Mouse (Mus musculus) megakaryocyte, embryonic 14.5 days (primary cell): ENCODE data around the gene Fam19a1. TPM values are rescaled to one million over a fixed set of nuclear protein-coding genes. Genes with fewer than 3 reads are reported as not detected.

ENCODE experiments used
- H3K27me3 ChIP-seq: replicated peaks from 2 replicates; pipeline ENCODE3; 2012; ENCODE audit warnings: inconsistent platforms
- H3K36me3 ChIP-seq: replicated peaks from 2 replicates; pipeline ENCODE3; 2012; ENCODE audit warnings: low read length, inconsistent platforms, mixed read lengths
- H3K4me1 ChIP-seq: 2 replicates; pipeline ENCODE4 v1.6.1; 2012; ENCODE audit warnings: inconsistent platforms
- H3K4me3 ChIP-seq: replicated peaks from 2 replicates; pipeline ENCODE3; 2012; ENCODE audit warnings: moderate library complexity, mild to moderate bottlenecking, inconsistent platforms
- H3K9me3 ChIP-seq: 2 replicates; pipeline ENCODE4 v1.6.1; 2012; ENCODE audit warnings: inconsistent platforms
- FLI1 ChIP-seq: IDR thresholded peaks from 2 replicates; pipeline ENCODE4 v1.6.1; 2012; ENCODE audit warnings: low read length, inconsistent platforms, mixed read lengths
- GATA1 ChIP-seq: IDR thresholded peaks from 3 replicates; pipeline ENCODE4 v1.6.1; 2012; ENCODE audit warnings: mixed read lengths, low read length, inconsistent platforms, borderline replicate concordance
- polyA plus RNA-seq: library from polyadenylated mRNA; stranded (reverse); fragments of >175 nt; gene quantifications from 2 replicates; pipeline ENCODE4 v1.2.3, GENCODE M21; 2012; ENCODE audit warnings: low replicate concordance; ENCODE audit not compliant: insufficient read depth

Fam19a1 gene
- polyA plus RNA-seq, 1 experiment: not detected

DNA sequence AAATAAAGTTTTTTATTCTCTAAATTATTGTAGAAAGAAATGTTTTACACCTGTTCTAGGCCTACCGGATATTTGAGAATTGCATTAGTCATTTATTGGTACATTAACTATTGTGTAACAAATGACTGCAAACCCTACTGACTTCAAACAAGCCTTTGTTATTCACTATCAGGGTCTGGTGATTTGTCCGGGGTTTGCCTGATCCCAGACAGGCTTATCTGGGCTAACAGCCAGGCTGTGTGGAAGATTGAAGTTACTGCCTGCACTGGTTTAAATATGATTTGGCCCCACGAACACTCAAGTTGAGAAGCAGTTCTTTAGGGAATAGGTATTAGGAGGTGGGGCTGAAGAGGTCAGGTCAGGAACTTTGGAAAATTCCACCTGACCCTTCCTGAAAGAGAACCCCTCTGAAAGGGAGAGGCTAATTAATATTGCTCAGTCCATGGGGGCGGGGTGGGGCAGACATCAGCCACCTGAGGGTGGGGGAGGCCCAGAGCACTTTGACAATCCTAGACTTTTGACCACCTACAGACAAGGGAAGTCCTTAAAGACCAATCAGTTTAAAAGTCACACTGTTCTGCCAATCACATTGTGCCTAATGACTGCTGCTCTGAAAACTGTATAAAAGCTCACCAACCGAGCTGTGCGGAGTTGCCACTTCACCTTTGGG is 344.8 kb downstream of the Fam19a1 start:
- TF ChIP-seq GATA1: no peak
- no peak for TF ChIP-seq FLI1
- no peak overlapping the region for H3K4me3 ChIP-seq
- H3K36me3 ChIP-seq: no peaks in the 10 kb centered on the region
- H3K27me3 ChIP-seq: no peaks in the 10 kb centered on the region
- H3K9me3 ChIP-seq: peaks cover 15% of the 10 kb centered on the region; the same call in 1 of the 2 replicates
- H3K4me1 ChIP-seq: no peaks in the 10 kb centered on the region

DNA sequence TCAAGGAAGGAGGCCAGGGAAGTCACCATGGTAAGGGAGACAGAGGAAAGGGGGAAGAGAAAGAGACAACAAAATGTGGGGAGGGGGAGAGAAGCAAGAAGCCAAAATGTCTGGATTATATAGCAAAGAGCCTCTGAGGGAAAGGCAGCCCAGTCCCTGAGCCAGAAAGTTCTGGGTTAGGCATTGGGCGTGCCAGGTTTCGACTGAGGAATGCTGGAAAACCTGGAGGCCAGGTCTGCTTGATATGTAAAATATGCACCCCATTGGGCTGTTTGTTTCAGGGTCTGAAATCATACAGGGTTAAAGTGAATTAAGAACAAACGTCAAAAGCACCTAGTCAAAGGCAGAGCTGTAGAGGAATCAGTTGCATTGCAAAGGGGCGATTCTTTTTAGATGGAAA is 346.1 kb downstream of the Fam19a1 start:
- Histone ChIP-seq H3K27me3 (no peaks in the 10 kb centered on the region), H3K4me1 (no peaks in the 10 kb centered on the region)
- TF ChIP-seq GATA1 (no peak), FLI1 (no peak)

DNA sequence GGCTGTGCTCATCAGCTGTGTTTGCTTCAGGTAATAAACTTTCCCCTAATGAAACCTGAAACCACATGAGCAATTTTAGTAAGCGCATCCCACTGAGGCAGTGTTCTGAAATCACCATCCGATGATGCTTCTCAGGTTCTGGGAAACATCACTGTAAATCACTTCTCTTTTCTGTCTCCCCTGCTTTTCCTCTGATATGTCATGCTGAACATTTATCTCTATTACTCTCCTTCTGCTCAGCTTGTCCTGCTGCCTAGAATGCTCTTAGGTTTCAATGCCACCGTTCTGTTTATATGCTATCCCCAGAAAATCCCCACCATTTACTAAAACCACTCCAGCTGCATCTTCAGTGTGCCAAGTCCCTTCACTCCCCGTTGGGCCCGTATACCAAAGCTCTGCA is 386.5 kb downstream of the Fam19a1 start:
- H3K36me3 ChIP-seq: no peaks in the 10 kb centered on the region
- no peaks in the 10 kb centered on the region for H3K27me3 ChIP-seq
- H3K9me3 ChIP-seq: 0 out of 2 replicates have a peak, but pooled peaks cover 5% of the 10 kb centered on the region
- H3K4me3 ChIP-seq: no peak overlapping the region
- no peaks in the 10 kb centered on the region for H3K4me1 ChIP-seq
- TF ChIP-seq GATA1 (no peak), FLI1 (no peak)

More for the DNA sequence above, 346.1 kb downstream of the Fam19a1 start:
- Histone ChIP-seq H3K36me3 (no peaks in the 10 kb centered on the region), H3K4me3 (no peak overlapping the region), H3K9me3 (peaks cover 15% of the 10 kb centered on the region; the same call in 1 of the 2 replicates)

DNA sequence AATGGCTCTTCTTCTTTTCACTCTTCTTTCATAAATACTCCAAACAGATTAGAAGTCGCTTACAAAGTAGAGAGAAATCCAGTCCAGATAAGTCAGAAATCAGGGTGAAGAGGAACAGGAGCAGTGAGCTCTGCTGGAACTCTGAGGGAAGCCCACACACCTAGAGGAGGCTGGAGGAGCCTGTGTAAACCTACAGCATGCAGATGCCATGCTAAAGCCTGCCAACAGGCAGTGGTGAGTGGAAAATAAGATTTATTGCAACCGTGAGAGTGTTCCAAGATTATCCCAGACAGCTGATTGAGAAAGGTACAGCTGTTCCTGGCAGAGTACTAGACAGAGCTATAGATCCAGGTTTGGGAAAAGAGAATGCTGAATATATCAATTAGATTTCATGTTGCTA is 428.6 kb downstream of the Fam19a1 start:
- no peak overlapping the region for H3K4me3 ChIP-seq
- H3K4me1 ChIP-seq: no peaks in the 10 kb centered on the region
- H3K36me3 ChIP-seq: no peaks in the 10 kb centered on the region
- TF ChIP-seq FLI1 (no peak), GATA1 (no peak)
- H3K27me3 ChIP-seq: no peaks in the 10 kb centered on the region
- 0 out of 2 replicates have a peak, but pooled peaks cover 3% of the 10 kb centered on the region for H3K9me3 ChIP-seq

DNA sequence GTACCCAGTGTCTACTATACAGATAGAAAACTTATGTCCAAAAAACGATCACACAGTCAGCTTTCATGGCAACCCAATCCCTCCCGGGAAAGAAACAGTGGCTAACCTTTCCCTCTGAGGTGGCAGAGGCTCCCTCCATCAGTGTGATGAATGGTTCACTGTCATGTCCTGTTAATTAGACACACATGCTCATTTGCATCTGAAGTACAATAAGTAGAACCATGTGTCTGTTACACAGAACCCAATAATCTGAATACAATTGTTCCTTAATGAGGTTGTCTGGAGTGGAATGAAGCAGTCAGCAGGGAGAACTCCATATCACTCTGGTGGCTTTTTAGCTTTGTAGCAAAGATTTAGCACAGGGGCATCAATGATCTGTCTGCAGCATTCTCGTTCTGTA is 431.9 kb downstream of the Fam19a1 start:
- Histone ChIP-seq H3K27me3 (no peaks in the 10 kb centered on the region), H3K36me3 (no peaks in the 10 kb centered on the region), H3K9me3 (0 out of 2 replicates have a peak, but pooled peaks cover 5% of the 10 kb centered on the region), H3K4me3 (no peak overlapping the region), H3K4me1 (no peaks in the 10 kb centered on the region)
- TF ChIP-seq GATA1: no peak
- TF ChIP-seq FLI1: no peak

DNA sequence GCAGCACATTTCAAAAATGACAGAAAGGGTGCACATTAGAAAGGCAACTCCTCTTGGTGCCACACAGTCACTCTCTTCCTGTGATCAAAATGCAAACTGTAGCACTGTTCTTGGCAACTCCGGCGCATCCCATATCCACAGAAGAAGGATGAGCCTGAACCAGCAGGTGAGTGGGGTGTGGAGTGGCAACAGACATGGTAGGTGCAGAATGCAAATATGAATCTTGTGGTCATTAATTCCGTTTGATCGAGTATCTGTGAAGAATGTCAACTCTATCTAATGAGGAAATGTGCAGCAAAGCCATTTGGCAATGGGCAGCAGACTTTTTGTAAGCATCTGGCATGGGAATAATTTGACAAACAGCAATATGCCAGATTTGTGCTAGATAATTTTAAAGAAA is 437.5 kb downstream of the Fam19a1 start:
- H3K27me3 ChIP-seq: no peaks in the 10 kb centered on the region
- TF ChIP-seq FLI1 (no peak), GATA1 (no peak)

DNA sequence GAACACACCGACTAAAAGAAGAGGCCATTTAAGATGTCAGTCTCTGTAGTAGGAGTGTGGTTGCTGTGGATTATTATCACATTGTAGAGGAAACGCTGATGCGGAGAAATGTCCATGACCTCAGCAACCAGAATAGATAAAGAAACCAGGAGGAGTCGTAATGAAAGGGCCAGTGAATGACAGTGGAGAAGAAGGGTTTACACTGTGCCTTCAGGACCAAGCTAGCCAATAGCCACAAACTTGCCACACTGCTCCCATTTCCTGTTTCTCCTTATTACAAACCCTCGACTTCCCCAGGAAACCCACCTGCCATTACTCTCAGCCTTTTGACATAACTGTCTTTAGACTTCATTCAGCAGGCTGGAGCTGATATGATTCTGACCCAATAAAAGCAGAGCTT is 465.7 kb downstream of the Fam19a1 start:
- Histone ChIP-seq H3K36me3 (no peaks in the 10 kb centered on the region), H3K4me1 (no peaks in the 10 kb centered on the region), H3K4me3 (no peak overlapping the region), H3K9me3 (peaks cover 3% of the 10 kb centered on the region; the same call in 1 of the 2 replicates), H3K27me3 (no peaks in the 10 kb centered on the region)
- TF ChIP-seq FLI1 (no peak), GATA1 (no peak)

More for the DNA sequence above, 437.5 kb downstream of the Fam19a1 start:
- H3K9me3 ChIP-seq: peaks cover 9% of the 10 kb centered on the region; the same call in 1 of the 2 replicates
- no peaks in the 10 kb centered on the region for H3K4me1 ChIP-seq
- no peaks in the 10 kb centered on the region for H3K36me3 ChIP-seq
- H3K4me3 ChIP-seq: no peak overlapping the region

DNA sequence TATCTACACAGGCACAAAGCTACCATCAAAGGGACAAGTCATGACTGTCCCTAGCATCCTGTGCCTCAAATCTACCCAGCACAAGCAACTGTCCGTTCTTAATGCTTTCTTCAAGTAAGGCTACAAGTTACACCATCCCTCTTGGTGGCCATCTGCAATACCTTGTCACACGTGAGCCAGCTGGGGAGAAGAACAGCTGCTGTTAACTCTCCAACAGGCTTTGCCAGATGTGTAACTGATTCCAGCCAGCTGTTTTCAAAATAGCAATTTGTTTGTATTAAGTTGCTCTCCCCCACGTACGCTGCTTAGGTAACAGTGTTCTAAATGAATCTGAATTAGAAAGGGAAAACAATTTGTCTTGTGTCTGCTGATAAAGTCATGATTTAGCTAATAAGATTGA is 467.8 kb downstream of the Fam19a1 start:
- TF ChIP-seq GATA1: no peak
- no peak for TF ChIP-seq FLI1
- H3K36me3 ChIP-seq: no peaks in the 10 kb centered on the region
- no peaks in the 10 kb centered on the region for H3K4me1 ChIP-seq
- H3K27me3 ChIP-seq: no peaks in the 10 kb centered on the region
- H3K4me3 ChIP-seq: peak overlapping the region; percentile 23
- H3K9me3 ChIP-seq: peaks cover 7% of the 10 kb centered on the region

DNA sequence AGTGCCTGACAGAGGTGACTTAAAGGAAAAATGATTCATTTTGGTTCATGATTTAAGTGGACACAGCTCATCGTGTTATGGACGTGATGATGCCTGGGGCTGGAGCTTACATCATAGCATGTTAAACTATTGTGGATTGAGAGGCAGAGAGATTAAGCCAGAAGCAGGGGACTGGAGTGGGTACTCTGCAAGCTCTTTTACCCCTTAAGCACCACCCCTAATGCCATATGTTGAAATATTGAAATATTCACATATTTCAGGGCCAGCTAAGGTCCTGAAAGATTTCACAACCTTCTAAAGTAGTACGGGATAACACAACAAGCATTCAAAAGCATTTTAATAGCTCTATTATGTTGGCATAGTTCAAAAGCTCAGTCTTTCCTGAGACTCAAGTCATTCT is 468.2 kb downstream of the Fam19a1 start:
- TF ChIP-seq GATA1 (no peak), FLI1 (no peak)
- no peaks in the 10 kb centered on the region for H3K4me1 ChIP-seq

DNA sequence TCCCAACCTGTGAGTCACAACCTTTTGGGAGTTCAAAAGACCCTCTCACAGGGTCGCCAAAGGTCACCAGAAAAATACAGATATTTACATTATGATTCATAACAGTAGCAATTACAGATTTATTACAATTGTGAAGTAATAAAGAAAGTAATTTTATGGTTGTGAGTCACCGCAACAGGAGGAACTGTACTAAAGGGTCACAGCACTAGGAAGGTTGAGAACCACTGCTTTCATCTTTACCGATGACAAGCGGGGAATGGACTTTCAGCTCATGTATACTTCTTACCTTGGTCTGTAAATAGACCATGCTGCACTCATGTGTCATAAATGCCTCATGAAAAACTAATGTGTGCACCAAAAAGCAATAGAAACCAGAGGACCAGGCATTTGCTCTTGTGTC is 474.5 kb downstream of the Fam19a1 start:
- Histone ChIP-seq H3K9me3 (peaks cover 15% of the 10 kb centered on the region), H3K4me3 (no peak overlapping the region), H3K27me3 (no peaks in the 10 kb centered on the region), H3K36me3 (no peaks in the 10 kb centered on the region), H3K4me1 (no peaks in the 10 kb centered on the region)
- TF ChIP-seq FLI1: no peak
- TF ChIP-seq GATA1: no peak

More for the DNA sequence above, 468.2 kb downstream of the Fam19a1 start:
- H3K36me3 ChIP-seq: no peaks in the 10 kb centered on the region
- H3K27me3 ChIP-seq: no peaks in the 10 kb centered on the region
- H3K4me3 ChIP-seq: no peak overlapping the region
- peaks cover 7% of the 10 kb centered on the region for H3K9me3 ChIP-seq
